Mouse (Mus musculus) monocyte, adult 5-6 weeks (primary cell): ENCODE data around the gene Phtf2. TPM values are rescaled to one million over a fixed set of nuclear protein-coding genes. Genes with fewer than 3 reads are reported as not detected.
A peak's percentile ranks its signal among the peaks of the same experiment; 100 is the strongest.

ENCODE experiments used
- ATAC-seq: fragments of 153-309, 156-312 bp; replicated peaks from 2 replicates; pipeline ENCODE4 v1.8.0; 2017; ENCODE audit warnings: mild to moderate bottlenecking; ENCODE audit not compliant: low TSS enrichment, insufficient number of reproducible peaks, severe bottlenecking, poor library complexity, low FRiP score
- total RNA-seq: library from RNA; stranded (forward); fragments of 200-1000, 200-491, 200-594 nt; gene quantifications from 3 replicates; pipeline ENCODE4 v1.2.3, GENCODE M21; 2017

The Phtf2 gene
- total RNA-seq, 1 experiment from 2014 or later = 39.7 TPM

GRCm38 (mm10) chr5:20876934-20877426, 4.9 kb downstream of the Phtf2 start:
- ATAC-seq = no peak

- ATAC-seq = no peak; the same call in 1 of the 2 replicates
These were observed 8.8 kb downstream of the Phtf2 start for GRCm38 (mm10) chr5:20873146-20873545.

GRCm38 (mm10) chr5:20865193-20865755, 16.6 kb downstream of the Phtf2 start:
- ATAC-seq = no peak

- ATAC-seq = no peak
These were observed 17.5 kb downstream of the Phtf2 start for GRCm38 (mm10) chr5:20864216-20864969.

GRCm38 (mm10) chr5:20861901-20862300, 20.0 kb downstream of the Phtf2 start:
- no peak for ATAC-seq

- peak; percentile 56; the same call in 1 of the 2 replicates for ATAC-seq
These were observed 21.4 kb downstream of the Phtf2 start for GRCm38 (mm10) chr5:20860565-20860964.

GRCm38 (mm10) chr5:20858404-20858803, 23.5 kb downstream of the Phtf2 start:
- ATAC-seq = no peak

GRCm38 (mm10) chr5:20855066-20855465, 26.9 kb downstream of the Phtf2 start:
- ATAC-seq = no peak

- ATAC-seq = peak; percentile 53; the same call in 1 of the 2 replicates
These were observed 34.9 kb downstream of the Phtf2 start for GRCm38 (mm10) chr5:20847010-20847409.

GRCm38 (mm10) chr5:20843816-20844215, 38.1 kb downstream of the Phtf2 start:
- no peak for ATAC-seq

GRCm38 (mm10) chr5:20843405-20843804, 38.5 kb downstream of the Phtf2 start:
- ATAC-seq = no peak

GRCm38 (mm10) chr5:20837082-20837481, 44.8 kb downstream of the Phtf2 start:
- ATAC-seq = no peak

- no peak for ATAC-seq
These were observed 47.5 kb downstream of the Phtf2 start for GRCm38 (mm10) chr5:20834399-20834798.

GRCm38 (mm10) chr5:20831433-20831832, 50.5 kb downstream of the Phtf2 start:
- ATAC-seq = no peak

- ATAC-seq = no peak
These were observed 51.2 kb downstream of the Phtf2 start for GRCm38 (mm10) chr5:20830717-20831116.

GRCm38 (mm10) chr5:20821647-20822046, 60.3 kb downstream of the Phtf2 start:
- ATAC-seq = no peak

- no peak for ATAC-seq
These were observed 60.8 kb downstream of the Phtf2 start for GRCm38 (mm10) chr5:20821122-20821521.

GRCm38 (mm10) chr5:20815094-20815493, 66.8 kb downstream of the Phtf2 start:
- ATAC-seq = no peak

- ATAC-seq = no peak
These were observed 71.5 kb downstream of the Phtf2 start for GRCm38 (mm10) chr5:20810449-20810848.

- ATAC-seq = no peak
These were observed 86.0 kb downstream of the Phtf2 start for GRCm38 (mm10) chr5:20795932-20796331.
